Mouse (Mus musculus) erythroblast, embryonic 14.5 days (primary cell): ENCODE data around the gene Rab37.

ENCODE experiments used
- GATA1 ChIP-seq: IDR thresholded peaks from 2 replicates; pipeline ENCODE4 v1.6.1; 2012; ENCODE audit warnings: low read length, inconsistent platforms, mixed read lengths
- TAL1 ChIP-seq: IDR thresholded peaks from 3 replicates; pipeline ENCODE4 v1.6.1; 2012; ENCODE audit warnings: low read length, inconsistent platforms, mixed read lengths

GRCm38 (mm10) chr11:115081373-115081772 lies 9.9 kb upstream of the Rab37 start:
- TF ChIP-seq GATA1 (no peak), TAL1 (no peak)
